Mouse (Mus musculus): ENCODE measurements around the gene Them7.

Them7 gene

GRCm38 (mm10) chr2:105224134-105224986 is at the start of gene Them7:
Gene Them7, plus strand, starts transcription at chr2:105224320.
- no peak for DNase-seq (ENCODE audit: low spot score in 2 of 2)

- no peak for DNase-seq (ENCODE audit: low spot score in 2 of 2)
Observed at GRCm38 (mm10) chr2:105178871-105179270, 45.2 kb upstream of the Them7 start.

GRCm38 (mm10) chr2:105182501-105182900 is 41.6 kb upstream of the Them7 start:
- DNase-seq (ENCODE audit: low spot score in 2 of 2): no peak

GRCm38 (mm10) chr2:105185140-105185539 is 39.0 kb upstream of the Them7 start:
- no peak for DNase-seq (ENCODE audit: low spot score in 2 of 2)

GRCm38 (mm10) chr2:105185768-105186529 is 38.2 kb upstream of the Them7 start:
- DNase-seq (ENCODE audit: low spot score in 2 of 2): no peak

- no peak for DNase-seq (ENCODE audit: low spot score in 2 of 2)
Observed at GRCm38 (mm10) chr2:105186591-105186990, 37.5 kb upstream of the Them7 start.

GRCm38 (mm10) chr2:105188182-105188581 is 35.9 kb upstream of the Them7 start:
- DNase-seq (ENCODE audit: low spot score in 2 of 2): no peak

GRCm38 (mm10) chr2:105189352-105189751 is 34.8 kb upstream of the Them7 start:
- DNase-seq (ENCODE audit: low spot score in 2 of 2): no peak

GRCm38 (mm10) chr2:105200152-105200551 is 24.0 kb upstream of the Them7 start:
- no peak for DNase-seq (ENCODE audit: low spot score in 2 of 2)

GRCm38 (mm10) chr2:105206563-105207174 is 17.5 kb upstream of the Them7 start:
- no peak for DNase-seq (ENCODE audit: low spot score in 2 of 2)

- no peak for DNase-seq (ENCODE audit: low spot score in 2 of 2)
Observed at GRCm38 (mm10) chr2:105212839-105213238, 11.3 kb upstream of the Them7 start.

- DNase-seq (ENCODE audit: low spot score in 2 of 2): no peak
Observed at GRCm38 (mm10) chr2:105215914-105216313, 8.2 kb upstream of the Them7 start.

- DNase-seq (ENCODE audit: low spot score in 2 of 2): no peak
Observed at GRCm38 (mm10) chr2:105219229-105219628, 4.9 kb upstream of the Them7 start.

- DNase-seq (ENCODE audit: low spot score in 2 of 2): no peak
Observed at GRCm38 (mm10) chr2:105219664-105220063, 4.5 kb upstream of the Them7 start.

GRCm38 (mm10) chr2:105220738-105221303 is 3.3 kb upstream of the Them7 start:
- DNase-seq (ENCODE audit: low spot score in 2 of 2): no peak

- no peak for DNase-seq (ENCODE audit: low spot score in 2 of 2)
Observed at GRCm38 (mm10) chr2:105223606-105224005, 514 bp upstream of the Them7 start.

- DNase-seq (ENCODE audit: low spot score in 2 of 2): no peak
Observed at GRCm38 (mm10) chr2:105224987-105225375, 861 bp downstream of the Them7 start.

GRCm38 (mm10) chr2:105226297-105226958 is 2.3 kb downstream of the Them7 start:
- no peak for DNase-seq (ENCODE audit: low spot score in 2 of 2)

- DNase-seq (ENCODE audit: low spot score in 2 of 2): no peak
Observed at GRCm38 (mm10) chr2:105228416-105228815, 4.3 kb downstream of the Them7 start.

GRCm38 (mm10) chr2:105230333-105230732 is 6.2 kb downstream of the Them7 start:
- DNase-seq (ENCODE audit: low spot score in 2 of 2): peak in 1 of 2 experiments; percentile 62

GRCm38 (mm10) chr2:105232386-105232785 is 8.3 kb downstream of the Them7 start:
- no peak for DNase-seq (ENCODE audit: low spot score in 2 of 2)

- no peak for DNase-seq (ENCODE audit: low spot score in 2 of 2)
Observed at GRCm38 (mm10) chr2:105234278-105234677, 10.2 kb downstream of the Them7 start.

Data from left cerebral cortex, adult 9 months (tissue).